Mouse (Mus musculus) MEL (cell line): ENCODE results near the gene Fam172a. TPM values are rescaled to one million over a fixed set of nuclear protein-coding genes. Genes with fewer than 3 reads are reported as not detected.

Experiments
- DNase-seq: peaks from one replicate; pipeline ENCODE4 v3.0.0; 2011; ENCODE audit warnings: low read depth, low spot score
- H3K27ac ChIP-seq: 2 replicates; pipeline ENCODE4 v1.5.1; 2012; ENCODE audit warnings: low read depth, mild to moderate bottlenecking, control low read depth, low read length, moderate library complexity; ENCODE audit not compliant: control insufficient read depth
- H3K27me3 ChIP-seq, 2 experiments: fragments of 150-350 bp in 1 of 2; sonication (generic) in 1 of 2; 2 replicates each; pipeline ENCODE4 v1.6.1; 2012; ENCODE audit warnings: low read length in 2 of 2, mild to moderate bottlenecking in 2 of 2, improper control_type of control experiment in 1 of 2, moderate library complexity in 1 of 2; ENCODE audit not compliant: insufficient read depth in 2 of 2, control insufficient read depth in 1 of 2
- H3K36me3 ChIP-seq, 2 experiments: 2 replicates each; pipeline ENCODE4 v1.6.1; 2012 to 2014; ENCODE audit warnings: low read length in 2 of 2, improper control_type of control experiment in 1 of 2, inconsistent platforms in 1 of 2, mild to moderate bottlenecking in 1 of 2; ENCODE audit not compliant: insufficient read depth in 2 of 2, control insufficient read depth in 1 of 2
- H3K4me1 ChIP-seq, 2 experiments: fragments of 150-350 bp in 1 of 2; sonication (generic) in 1 of 2; 2 replicates each; pipeline ENCODE4 v1.6.1; 2012; ENCODE audit warnings: low read length in 2 of 2, improper control_type of control experiment in 1 of 2, mild to moderate bottlenecking in 1 of 2; ENCODE audit not compliant: insufficient read depth in 2 of 2, control insufficient read depth in 1 of 2
- H3K4me3 ChIP-seq, 2 experiments: fragments of 150-350 bp in 1 of 2; sonication (generic) in 1 of 2; 2 replicates each; pipeline ENCODE4 v1.5.1; 2012; ENCODE audit warnings: low read depth in 2 of 2, low read length in 2 of 2, mild to moderate bottlenecking in 2 of 2, moderate library complexity in 2 of 2, control low read depth in 1 of 2, improper control_type of control experiment in 1 of 2; ENCODE audit not compliant: control insufficient read depth in 1 of 2, insufficient read depth in 1 of 2
- H3K79me2 ChIP-seq: 2 replicates; pipeline ENCODE4 v1.6.1; 2012; ENCODE audit warnings: mild to moderate bottlenecking, low read length, moderate library complexity; ENCODE audit not compliant: control insufficient read depth, poor library complexity, insufficient read depth
- H3K9ac ChIP-seq: 2 replicates; pipeline ENCODE4 v1.6.1; 2012; ENCODE audit warnings: low read depth, mild to moderate bottlenecking, control low read depth, low read length, moderate library complexity; ENCODE audit not compliant: control insufficient read depth, poor library complexity, severe bottlenecking
- H3K9me3 ChIP-seq: fragments of 150-350 bp; sonication (generic); replicated peaks from 2 replicates; pipeline ENCODE4 v1.6.1; 2012; ENCODE audit warnings: mild to moderate bottlenecking, low read length, improper control_type of control experiment, moderate library complexity; ENCODE audit not compliant: insufficient read depth
- CTCF ChIP-seq, 3 experiments: IDR thresholded peaks in 2 of 3; conservative IDR thresholded peaks in 1 of 3; 2 replicates each; pipeline ENCODE4 v1.5.1; 2011 to 2012; ENCODE audit warnings: low read length in 3 of 3, low read depth in 2 of 3, mild to moderate bottlenecking in 2 of 3, improper control_type of control experiment in 1 of 3, inconsistent platforms in 1 of 3, mixed read lengths in 1 of 3, moderate library complexity in 1 of 3; ENCODE audit not compliant: control insufficient read depth in 1 of 3, insufficient read depth in 1 of 3, poor library complexity in 1 of 3, severe bottlenecking in 1 of 3
- ELF1 ChIP-seq: IDR thresholded peaks from 2 replicates; pipeline ENCODE4 v1.6.1; 2014; ENCODE audit warnings: low read depth, mild to moderate bottlenecking, inconsistent platforms, low read length, improper control_type of control experiment, moderate library complexity
- EP300 ChIP-seq, 2 experiments: IDR thresholded peaks; 2 replicates each; pipeline ENCODE4 v1.6.1; 2011; ENCODE audit warnings: improper control_type of control experiment in 2 of 2, low read length in 2 of 2, low read depth in 1 of 2, mild to moderate bottlenecking in 1 of 2
- ETS1 ChIP-seq: IDR thresholded peaks from 2 replicates; pipeline ENCODE4 v1.6.1; 2012; ENCODE audit warnings: low read depth, mild to moderate bottlenecking, inconsistent platforms, low read length, improper control_type of control experiment, moderate library complexity
- GABPA ChIP-seq: IDR thresholded peaks from 2 replicates; pipeline ENCODE4 v1.6.1; 2012; ENCODE audit warnings: low read depth, mild to moderate bottlenecking, inconsistent platforms, low read length, improper control_type of control experiment, moderate library complexity
- JUND ChIP-seq: IDR thresholded peaks from 2 replicates; pipeline ENCODE4 v1.6.1; 2011; ENCODE audit warnings: low read depth, mild to moderate bottlenecking, improper control_type of control experiment, low read length
- MAX ChIP-seq: IDR thresholded peaks from 2 replicates; pipeline ENCODE4 v1.6.1; 2011; ENCODE audit warnings: low read length, improper control_type of control experiment
- MEF2A ChIP-seq: IDR thresholded peaks from 2 replicates; pipeline ENCODE4 v1.6.1; 2014; ENCODE audit warnings: low read depth, mild to moderate bottlenecking, inconsistent platforms, low read length, improper control_type of control experiment; ENCODE audit not compliant: poor library complexity, insufficient replicate concordance, severe bottlenecking; ENCODE audit errors: extremely low read depth
- NELFE ChIP-seq: IDR thresholded peaks from 2 replicates; pipeline ENCODE4 v1.6.1; 2011; ENCODE audit warnings: low read depth, low read length, improper control_type of control experiment
- RCOR1 ChIP-seq: IDR thresholded peaks from 2 replicates; pipeline ENCODE4 v1.6.1; 2012; ENCODE audit warnings: low read depth, mild to moderate bottlenecking, inconsistent platforms, low read length, improper control_type of control experiment
- SIN3A ChIP-seq: IDR thresholded peaks from 2 replicates; pipeline ENCODE4 v1.6.1; 2012; ENCODE audit warnings: low read length, improper control_type of control experiment, inconsistent platforms
- TCF12 ChIP-seq: IDR thresholded peaks from 2 replicates; pipeline ENCODE4 v1.6.1; 2014; ENCODE audit warnings: low read depth, mild to moderate bottlenecking, inconsistent platforms, low read length, improper control_type of control experiment, moderate library complexity
- UBTF ChIP-seq: IDR thresholded peaks from 2 replicates; pipeline ENCODE4 v1.6.1; 2012; ENCODE audit warnings: low read depth, mild to moderate bottlenecking, inconsistent platforms, low read length, improper control_type of control experiment, moderate library complexity, borderline replicate concordance; ENCODE audit not compliant: insufficient read depth
- USF2 ChIP-seq, 2 experiments: IDR thresholded peaks; 2 replicates each; pipeline ENCODE4 v1.6.1; 2011 to 2012; ENCODE audit warnings: improper control_type of control experiment in 2 of 2, low read length in 2 of 2, borderline replicate concordance in 1 of 2, inconsistent platforms in 1 of 2, low read depth in 1 of 2, mild to moderate bottlenecking in 1 of 2; ENCODE audit not compliant: insufficient read depth in 1 of 2
- ZC3H11A ChIP-seq: IDR thresholded peaks from 2 replicates; pipeline ENCODE4 v1.6.1; 2012; ENCODE audit warnings: low read depth, mild to moderate bottlenecking, inconsistent platforms, low read length, improper control_type of control experiment
- ZKSCAN1 ChIP-seq: IDR thresholded peaks from 2 replicates; pipeline ENCODE4 v1.6.1; 2012; ENCODE audit warnings: low read depth, mild to moderate bottlenecking, inconsistent platforms, low read length, improper control_type of control experiment, moderate library complexity
- ZNF384 ChIP-seq: IDR thresholded peaks from 2 replicates; pipeline ENCODE4 v1.6.1; 2012; ENCODE audit warnings: low read depth, mild to moderate bottlenecking, inconsistent platforms, low read length, improper control_type of control experiment
- polyA plus RNA-seq, 2 experiments: library from polyadenylated mRNA; stranded (reverse) in 1 of 2; unstranded in 1 of 2; fragments of >175 nt in 1 of 2; fragments of >200 nt in 1 of 2; gene quantifications; 2 replicates each; pipeline versions ENCODE4 v1.2.1 to v1.2.4; 2012; ENCODE audit warnings: low replicate concordance in 2 of 2, low read depth in 1 of 2; ENCODE audit not compliant: insufficient read length in 2 of 2, insufficient read depth in 1 of 2, missing spikeins in 1 of 2
- total RNA-seq: library from RNA; depleted of rRNA; stranded (reverse); fragments of 300-350 nt; gene quantifications from 2 replicates; pipeline ENCODE4 v1.2.3, GENCODE M21; 2012

Fam172a gene
- total and polyA plus RNA-seq, 3 experiments, result 13.4 to 358 (median 19.6) TPM

DNA sequence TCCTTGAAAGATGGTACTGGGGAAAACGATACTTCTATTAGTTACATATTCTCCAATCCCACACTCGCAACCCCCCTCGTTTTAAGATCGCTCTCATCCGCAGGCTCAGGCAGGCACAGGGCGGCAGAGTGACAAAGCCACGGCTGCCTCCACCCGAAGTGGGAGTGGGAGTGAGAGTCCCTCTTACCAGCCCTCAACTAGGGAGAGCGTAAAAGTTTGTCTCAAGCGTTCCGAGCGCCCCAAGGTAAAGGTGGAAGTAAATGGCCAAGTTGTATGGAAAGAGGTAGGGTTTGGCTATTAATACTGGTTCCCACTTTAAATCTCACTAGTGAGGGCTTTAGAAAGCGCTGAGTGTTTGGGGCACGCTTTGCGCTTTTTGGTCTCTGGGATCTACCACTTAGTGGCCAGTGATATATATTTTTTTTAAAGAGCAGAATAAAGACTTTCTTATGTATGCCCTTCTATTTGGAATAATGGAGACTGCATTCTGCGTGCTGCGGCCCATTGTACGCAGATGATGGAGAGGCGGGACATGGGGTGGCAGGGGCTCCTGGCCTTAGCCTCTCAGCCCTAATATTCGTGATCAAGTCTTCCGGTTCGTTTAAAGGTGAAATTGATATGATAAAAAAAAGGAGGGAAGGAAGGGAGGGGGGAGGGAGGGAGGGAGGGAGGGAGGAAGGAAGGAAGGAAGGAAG is 500.2 kb downstream of the Fam172a start:
- Histone ChIP-seq H3K9ac (peak overlapping the region; percentile 76), H3K27me3 (no peaks in the 10 kb centered on the region), H3K4me3 (peak overlapping the region; percentile 79 to 90)
- DNase-seq, result peak; percentile 70
- TF ChIP-seq CTCF (IDR thresholded peaks at IDR 0.05 in 2 of 3, conservative IDR thresholded peaks at IDR 0.05 in 1 of 3; ENCODE audit: control insufficient read depth in 1 of 3, insufficient read depth in 1 of 3, low read depth in 2 of 3, low read length in 3 of 3, poor library complexity in 1 of 3, severe bottlenecking in 1 of 3) (no peak), EP300 (IDR thresholded peaks at IDR 0.05; ENCODE audit: low read depth in 1 of 2, low read length in 2 of 2) (no peak), ZKSCAN1 (no peak), ELF1 (no peak), ZNF384 (no peak), MAX (no peak), RCOR1 (no peak), GABPA (no peak), ETS1 (no peak), TCF12 (no peak), USF2 (IDR thresholded peaks at IDR 0.05; ENCODE audit: borderline replicate concordance in 1 of 2, insufficient read depth in 1 of 2, low read depth in 1 of 2, low read length in 2 of 2) (no peak), ZC3H11A (no peak)
- TF ChIP-seq, all 39 proteins: peak for 0
- H3K36me3 ChIP-seq, result peaks cover 0 to 15% of the 10 kb centered on the region in 2 experiments; a peak in 2 of 4 replicates
- peaks cover 3 to 10% of the 10 kb centered on the region in 2 experiments; a peak in 3 of 4 replicates for H3K4me1 ChIP-seq
- H3K79me2 ChIP-seq, result peaks cover 27% of the 10 kb centered on the region
- no peaks in the 10 kb centered on the region for H3K9me3 ChIP-seq
- peak overlapping the region; percentile 84 for H3K27ac ChIP-seq

DNA sequence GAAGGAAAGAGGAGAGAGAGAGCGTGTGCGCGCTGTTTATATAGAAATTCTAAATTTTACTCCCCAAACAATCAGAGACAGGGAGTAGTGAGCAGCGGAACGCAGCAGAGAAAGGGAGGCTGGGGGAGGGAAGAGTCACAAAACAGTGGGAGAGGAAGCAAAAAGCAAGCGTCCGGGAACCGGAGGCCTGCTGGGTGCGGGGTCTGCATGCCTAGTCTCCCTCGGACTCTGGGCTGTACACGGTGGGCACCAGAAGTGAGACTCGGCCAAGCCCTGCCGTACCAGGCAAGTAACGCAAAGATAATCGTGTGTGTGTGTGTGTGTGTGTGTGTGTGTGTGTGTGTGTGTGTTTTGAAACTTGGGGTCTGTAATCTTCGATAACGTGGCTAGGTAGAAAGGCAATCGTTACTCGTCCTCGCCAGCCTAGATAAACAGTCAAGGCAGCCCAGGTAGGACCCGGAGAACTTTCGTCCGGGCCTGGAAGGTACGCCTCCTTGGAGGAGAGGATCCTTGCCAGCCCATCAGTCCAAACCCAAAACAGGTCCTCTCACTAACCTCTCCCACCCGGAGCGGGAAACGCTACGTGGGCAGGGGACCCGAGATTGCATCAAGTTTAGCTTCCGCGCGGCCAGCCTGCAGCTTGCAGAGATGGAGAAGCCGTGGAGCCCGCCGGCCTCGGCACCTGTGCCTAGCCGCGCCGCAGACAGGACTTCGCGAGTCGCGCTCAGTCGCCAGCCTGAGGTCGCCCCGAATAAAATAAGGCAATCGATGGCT is 500.9 kb downstream of the Fam172a start:
- peak overlapping the region; percentile 84 for H3K27ac ChIP-seq
- no peaks in the 10 kb centered on the region for H3K27me3 ChIP-seq
- peak overlapping the region; percentile 79 to 90 for H3K4me3 ChIP-seq
- peaks cover 0 to 18% of the 10 kb centered on the region in 2 experiments; a peak in 2 of 4 replicates for H3K36me3 ChIP-seq
- peaks cover 23% of the 10 kb centered on the region for H3K79me2 ChIP-seq
- DNase-seq, result peak; percentile 79
- H3K9me3 ChIP-seq, result no peaks in the 10 kb centered on the region
- TF ChIP-seq NELFE (peak; percentile 41; the same call in 1 of the 2 replicates), JUND (no peak), UBTF (0 out of 2 replicates have a peak, but pooled peaks have one; percentile 45), TCF12 (peak; percentile 33; the same call in 1 of the 2 replicates), EP300 (IDR thresholded peaks at IDR 0.05; ENCODE audit: low read depth in 1 of 2, low read length in 2 of 2) (peak; percentile 26 to 46; a peak in 2 of 4 replicates), SIN3A (peak; percentile 60), ETS1 (peak; percentile 55; the same call in 1 of the 2 replicates), RCOR1 (no peak), MAX (peak; percentile 23; the same call in 1 of the 2 replicates), ZC3H11A (no peak), MEF2A (no peak), CTCF (IDR thresholded peaks at IDR 0.05 in 2 of 3, conservative IDR thresholded peaks at IDR 0.05 in 1 of 3; ENCODE audit: control insufficient read depth in 1 of 3, insufficient read depth in 1 of 3, low read depth in 2 of 3, low read length in 3 of 3, poor library complexity in 1 of 3, severe bottlenecking in 1 of 3) (no peak)
- H3K4me1 ChIP-seq, result peaks cover 3 to 10% of the 10 kb centered on the region in 2 experiments; a peak in 3 of 4 replicates
- H3K9ac ChIP-seq, result peak overlapping the region; percentile 90
